Mouse (Mus musculus): ENCODE results near the gene Nxpe3.

Nxpe3 gene

GRCm38 (mm10) chr16:55893410-55894107, 1.5 kb downstream of the Nxpe3 start:
- in situ Hi-C loops (cut with MboI; ENCODE audit: low pct_unique_long_range_greater_than_20kb in 1 of 2, low sequenced_read_pairs in 2 of 2, unreplicated experiment in 1 of 2) = no loop called here

GRCm38 (mm10) chr16:55892484-55892883, 2.6 kb downstream of the Nxpe3 start:
- in situ Hi-C loops (cut with MboI; ENCODE audit: low pct_unique_long_range_greater_than_20kb in 1 of 2, low sequenced_read_pairs in 2 of 2, unreplicated experiment in 1 of 2) = no loop called here

DNA sequence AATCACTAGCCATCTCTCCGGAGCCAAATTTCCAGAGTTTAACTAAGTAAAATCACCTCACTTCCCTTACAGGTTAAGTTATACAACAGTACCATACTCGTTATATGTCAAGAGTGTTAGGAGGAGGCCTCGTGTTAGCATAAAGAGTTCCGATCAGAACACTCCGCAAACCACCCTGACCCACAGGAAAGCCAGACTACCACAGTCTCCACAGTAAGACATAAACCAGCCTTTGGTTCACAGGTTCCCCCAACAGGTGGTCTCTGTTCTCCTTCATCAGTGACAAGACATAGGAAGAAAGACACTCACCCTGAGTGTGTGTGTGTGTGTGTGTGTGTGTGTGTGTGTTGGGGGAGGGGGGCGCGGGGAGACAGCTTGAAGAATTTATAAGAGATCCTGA, 3.7 kb downstream of the Nxpe3 start:
- in situ Hi-C loops (cut with MboI; ENCODE audit: low pct_unique_long_range_greater_than_20kb in 1 of 2, low sequenced_read_pairs in 2 of 2, unreplicated experiment in 1 of 2) = no loop called here

DNA sequence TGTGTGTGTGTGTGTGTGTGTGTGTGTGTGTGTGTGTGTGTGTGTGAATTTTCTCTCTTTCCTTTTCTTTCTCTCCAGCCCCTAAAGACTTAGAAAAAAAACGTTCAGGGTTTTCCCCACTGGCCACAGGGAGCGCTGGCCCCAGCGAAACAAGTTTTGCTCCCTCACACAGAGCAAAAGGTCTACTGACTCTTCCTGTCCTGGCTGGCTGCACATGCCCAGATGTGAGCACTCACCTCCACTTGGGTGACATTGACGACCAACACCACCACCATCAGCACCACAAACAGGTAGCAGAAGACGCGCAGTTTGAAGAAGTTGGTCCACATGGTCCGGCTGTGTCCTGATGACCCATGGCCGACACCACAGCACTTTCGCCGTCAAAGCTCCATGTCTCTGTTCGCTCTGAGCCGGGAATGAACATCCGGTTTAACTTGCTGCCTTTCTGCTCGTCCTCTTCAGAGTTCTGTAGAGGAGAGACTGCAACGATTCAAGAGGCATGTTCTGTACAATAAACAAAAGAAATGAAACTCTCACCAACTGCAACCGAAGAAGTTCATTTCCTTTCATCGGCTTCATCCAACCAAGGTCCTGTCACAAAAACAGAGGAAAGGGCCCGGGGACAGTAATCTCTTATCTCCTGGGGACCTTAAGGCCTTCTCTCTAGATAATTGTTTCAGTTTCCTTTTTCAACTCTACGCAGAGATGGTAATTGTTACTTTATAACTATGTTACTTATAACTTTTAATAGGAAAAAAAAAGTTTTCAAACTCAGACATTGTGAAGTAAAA, 4.5 kb downstream of the Nxpe3 start:
- in situ Hi-C loops (cut with MboI; ENCODE audit: low pct_unique_long_range_greater_than_20kb in 1 of 2, low sequenced_read_pairs in 2 of 2, unreplicated experiment in 1 of 2) = no loop called here

GRCm38 (mm10) chr16:55889451-55889850, 5.6 kb downstream of the Nxpe3 start:
- in situ Hi-C loops (cut with MboI; ENCODE audit: low pct_unique_long_range_greater_than_20kb in 1 of 2, low sequenced_read_pairs in 2 of 2, unreplicated experiment in 1 of 2) = no loop called here

- in situ Hi-C loops (cut with MboI; ENCODE audit: low pct_unique_long_range_greater_than_20kb in 1 of 2, low sequenced_read_pairs in 2 of 2, unreplicated experiment in 1 of 2) = no loop called here
Measured at GRCm38 (mm10) chr16:55888584-55888960, 6.5 kb downstream of the Nxpe3 start.

DNA sequence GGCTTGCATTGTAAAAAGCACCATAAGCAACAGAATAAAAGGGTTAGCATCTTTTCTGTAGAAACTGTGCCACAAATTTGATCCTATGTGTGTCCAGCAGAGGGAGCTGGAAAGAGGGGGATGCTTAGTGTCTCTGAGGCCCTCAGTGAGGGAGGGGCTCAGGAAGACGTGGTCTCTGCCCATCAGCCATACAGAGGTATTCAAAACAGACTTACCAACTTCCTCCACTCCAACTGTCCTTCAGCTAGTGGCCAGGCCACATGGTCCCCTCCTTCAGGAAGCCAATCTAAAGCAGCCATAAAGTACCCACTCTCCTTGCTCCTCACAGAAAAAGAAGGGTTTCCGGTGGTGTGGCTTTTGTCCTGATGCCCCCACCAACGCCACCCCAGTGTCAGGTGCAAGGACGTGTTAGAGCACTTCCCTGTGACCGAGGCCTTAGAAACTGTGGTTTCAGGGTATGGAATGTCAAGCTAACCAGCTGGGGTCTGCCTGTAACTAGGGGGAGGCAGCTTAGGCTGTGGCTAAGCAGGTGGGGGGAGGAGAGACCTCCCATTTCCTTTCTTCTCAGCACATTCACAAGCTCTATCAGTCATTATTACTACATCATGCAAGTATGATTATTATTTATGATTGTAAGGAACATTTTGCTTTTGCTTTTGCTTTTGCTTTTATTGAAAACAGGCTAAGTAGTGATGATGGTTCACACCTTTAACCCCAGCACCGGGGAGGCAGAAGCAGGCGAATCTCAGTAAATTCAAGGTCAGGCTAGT, 7.1 kb downstream of the Nxpe3 start:
- in situ Hi-C loops (cut with MboI; ENCODE audit: low pct_unique_long_range_greater_than_20kb in 1 of 2, low sequenced_read_pairs in 2 of 2, unreplicated experiment in 1 of 2) = no loop called here

GRCm38 (mm10) chr16:55884246-55884645, 10.8 kb downstream of the Nxpe3 start:
- in situ Hi-C loops (cut with MboI; ENCODE audit: low pct_unique_long_range_greater_than_20kb in 1 of 2, low sequenced_read_pairs in 2 of 2, unreplicated experiment in 1 of 2) = no loop called here

- in situ Hi-C loops (cut with MboI; ENCODE audit: low pct_unique_long_range_greater_than_20kb in 1 of 2, low sequenced_read_pairs in 2 of 2, unreplicated experiment in 1 of 2) = no loop called here
Measured at GRCm38 (mm10) chr16:55876025-55876424, 19.1 kb downstream of the Nxpe3 start.

DNA sequence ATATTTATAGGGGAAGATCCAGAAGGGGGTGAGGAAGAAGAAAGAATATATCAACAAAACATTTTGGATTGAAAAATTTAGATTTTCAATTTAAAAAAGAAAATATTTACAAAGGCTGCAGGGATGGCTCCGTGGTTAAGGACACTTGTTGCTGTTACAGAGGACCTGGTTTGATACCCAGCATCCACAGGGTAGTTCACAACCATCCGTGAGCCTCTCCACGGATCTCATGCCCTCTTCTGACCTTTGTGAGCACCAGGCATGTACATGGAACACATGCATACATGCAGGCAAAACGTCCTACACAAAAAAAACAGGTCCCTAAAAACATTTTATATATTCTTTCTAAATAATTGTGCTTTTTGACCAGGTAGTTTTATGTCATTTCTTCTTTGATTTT, 31.3 kb downstream of the Nxpe3 start:
- in situ Hi-C loops (cut with MboI; ENCODE audit: low pct_unique_long_range_greater_than_20kb in 1 of 2, low sequenced_read_pairs in 2 of 2, unreplicated experiment in 1 of 2) = loop anchor here (25.0 kb wide), 1 partner anchor 377 kb away; no protein-coding TSS in a partner anchor

DNA sequence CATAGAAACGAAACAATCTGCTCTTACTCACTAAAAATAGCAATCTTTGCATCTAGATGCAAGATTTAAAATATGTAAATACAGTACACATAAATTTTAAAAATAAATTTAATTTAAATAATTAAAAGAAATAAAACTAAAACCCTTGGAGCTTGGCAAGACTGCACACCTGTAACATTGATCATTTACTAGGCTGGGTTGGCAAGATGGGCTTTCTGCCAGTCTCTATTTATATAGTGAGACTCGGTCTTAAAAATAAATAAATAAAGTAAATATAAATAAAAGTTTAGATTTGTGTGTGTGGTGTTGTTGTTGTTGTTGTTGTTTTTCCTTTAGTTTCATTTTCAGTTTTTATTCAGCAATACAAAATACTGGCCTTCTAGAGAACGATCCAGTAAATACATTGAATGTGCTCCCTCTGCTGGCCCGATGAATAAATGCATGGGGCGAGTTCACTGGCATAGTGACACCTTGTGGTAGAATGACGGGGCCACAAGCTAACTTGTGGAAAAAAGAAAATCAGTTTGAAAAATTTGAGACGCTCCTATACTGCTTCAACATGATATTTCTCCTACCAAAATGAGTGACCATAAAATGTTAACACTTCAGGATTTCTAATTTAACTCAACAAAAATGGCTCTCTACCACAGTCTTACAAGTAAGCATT, 31.8 kb downstream of the Nxpe3 start:
- in situ Hi-C loops (cut with MboI; ENCODE audit: low pct_unique_long_range_greater_than_20kb in 1 of 2, low sequenced_read_pairs in 2 of 2, unreplicated experiment in 1 of 2) = loop anchor here (25.0 kb wide), 1 partner anchor 376 kb away; no protein-coding TSS in a partner anchor

DNA sequence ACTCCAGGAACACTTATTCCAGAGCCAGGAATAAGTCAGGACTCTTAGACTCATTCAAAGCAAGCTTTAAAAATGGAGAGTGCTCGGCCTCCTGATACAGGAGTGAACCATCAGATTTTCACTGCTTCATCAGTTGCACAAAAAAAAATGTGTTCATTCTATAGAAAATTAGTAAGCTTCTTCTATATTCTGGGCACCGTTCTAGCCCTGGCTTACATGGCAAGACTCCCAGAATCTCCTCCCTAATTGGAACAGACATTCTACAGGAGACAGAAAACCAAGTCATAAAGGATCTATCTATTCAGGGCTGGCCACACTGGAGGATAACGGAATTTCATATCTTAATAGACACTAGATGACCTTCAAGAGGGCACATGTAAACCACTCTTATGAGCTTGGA, 34.0 kb downstream of the Nxpe3 start:
- in situ Hi-C loops (cut with MboI; ENCODE audit: low pct_unique_long_range_greater_than_20kb in 1 of 2, low sequenced_read_pairs in 2 of 2, unreplicated experiment in 1 of 2) = loop anchor here (25.0 kb wide), 1 partner anchor 374 kb away; no protein-coding TSS in a partner anchor

- in situ Hi-C loops (cut with MboI; ENCODE audit: low pct_unique_long_range_greater_than_20kb in 1 of 2, low sequenced_read_pairs in 2 of 2, unreplicated experiment in 1 of 2) = loop anchor here (25.0 kb wide), 1 partner anchor 372 kb away; no protein-coding TSS in a partner anchor
Measured at GRCm38 (mm10) chr16:55859421-55859820, 35.7 kb downstream of the Nxpe3 start.

GRCm38 (mm10) chr16:55858465-55858864, 36.6 kb downstream of the Nxpe3 start:
- in situ Hi-C loops (cut with MboI; ENCODE audit: low pct_unique_long_range_greater_than_20kb in 1 of 2, low sequenced_read_pairs in 2 of 2, unreplicated experiment in 1 of 2) = loop anchor here (25.0 kb wide), 1 partner anchor 371 kb away; no protein-coding TSS in a partner anchor

DNA sequence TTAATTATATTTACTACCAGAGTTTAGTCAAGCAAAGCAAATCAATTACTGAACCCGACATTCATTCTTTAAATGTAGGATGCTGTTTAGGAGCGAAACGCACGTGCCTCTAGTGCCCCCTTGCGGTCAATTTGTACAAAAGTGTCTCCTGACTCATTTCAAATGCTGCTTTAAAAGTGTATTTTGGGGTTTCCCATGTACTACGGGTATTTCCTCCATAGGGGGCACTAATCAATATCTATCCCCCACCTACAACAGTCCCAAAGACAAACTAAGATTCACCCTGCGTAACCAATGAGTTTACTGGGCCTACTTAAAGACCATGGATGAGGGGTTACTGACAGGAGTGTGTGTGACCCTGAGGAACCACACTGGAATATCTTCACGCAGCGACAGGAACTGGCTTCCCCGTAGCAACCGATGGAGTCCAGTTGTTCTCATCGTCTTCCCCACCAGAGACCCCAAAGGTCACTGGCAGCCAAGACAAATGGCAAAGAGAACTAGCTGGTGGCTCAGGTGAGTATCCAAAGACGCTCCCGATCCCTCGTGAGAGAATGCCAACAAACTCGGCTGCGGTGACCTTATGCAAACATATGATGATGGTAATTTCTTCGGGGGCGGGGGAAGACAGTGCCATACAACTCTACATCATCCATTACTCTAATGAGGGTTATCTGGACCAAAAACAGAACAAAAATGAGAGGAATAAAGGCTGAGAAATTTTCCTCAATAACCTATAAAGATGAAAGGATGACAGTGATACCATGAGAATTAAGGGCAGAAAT, 42.0 kb downstream of the Nxpe3 start:
- in situ Hi-C loops (cut with MboI; ENCODE audit: low pct_unique_long_range_greater_than_20kb in 1 of 2, low sequenced_read_pairs in 2 of 2, unreplicated experiment in 1 of 2) = loop anchor here (25.0 kb wide), 1 partner anchor 366 kb away; no protein-coding TSS in a partner anchor

GRCm38 (mm10) chr16:55852515-55852914, 42.6 kb downstream of the Nxpe3 start:
- in situ Hi-C loops (cut with MboI; ENCODE audit: low pct_unique_long_range_greater_than_20kb in 1 of 2, low sequenced_read_pairs in 2 of 2, unreplicated experiment in 1 of 2) = loop anchor here (25.0 kb wide), 1 partner anchor 365 kb away; no protein-coding TSS in a partner anchor

GRCm38 (mm10) chr16:55850485-55850884, 44.6 kb downstream of the Nxpe3 start:
- in situ Hi-C loops (cut with MboI; ENCODE audit: low pct_unique_long_range_greater_than_20kb in 1 of 2, low sequenced_read_pairs in 2 of 2, unreplicated experiment in 1 of 2) = loop anchor here (25.0 kb wide), 1 partner anchor 363 kb away; no protein-coding TSS in a partner anchor

GRCm38 (mm10) chr16:55847679-55848078, 47.4 kb downstream of the Nxpe3 start:
- in situ Hi-C loops (cut with MboI; ENCODE audit: low pct_unique_long_range_greater_than_20kb in 1 of 2, low sequenced_read_pairs in 2 of 2, unreplicated experiment in 1 of 2) = no loop called here

Data from mouse embryonic stem cell (cell line).